Comparison of ENCODE assay signal across 12 mouse cellular contexts in the genomic region with DNA sequence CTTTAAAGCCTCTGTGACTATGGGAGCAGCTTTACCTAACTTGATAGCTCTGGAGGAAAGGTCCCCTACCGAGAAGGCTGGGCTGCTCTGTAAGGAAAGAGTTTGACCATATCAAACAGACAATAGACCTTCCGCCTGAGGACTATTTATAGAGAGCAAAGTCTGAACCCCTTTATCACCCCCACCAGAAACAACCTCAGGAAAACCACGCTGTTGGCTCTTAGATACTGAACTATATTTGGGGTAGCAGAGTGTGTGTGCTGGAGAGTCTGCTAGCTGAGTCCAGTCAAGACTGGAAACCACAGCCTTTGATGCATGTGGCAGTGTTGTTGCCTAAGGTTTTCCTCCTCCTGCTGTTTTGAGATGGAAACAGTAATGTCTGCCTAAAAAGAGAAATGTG. TPM values are rescaled to one million over a fixed set of nuclear protein-coding genes. Genes with fewer than 3 reads are reported as not detected.
DNase-seq lines count a peak whose midpoint lies in the region; ATAC-seq and TF ChIP-seq lines count a peak whose summit lies in the region.
"Had no signal": no experiment of that assay in that cellular context is flagged by ENCODE, and none has a peak within 500 bp of the region (broad histone marks: within the 10 kb centered on the region; RNA-seq: fewer than 3 reads in every experiment).

No protein-coding gene starts in this region.

- WGBS in heart, embryonic 10.5 days = 11% methylated on average over 3 of the region's 3 CpGs
- WGBS in liver, embryonic 16.5 days (ENCODE audit: insufficient replicate concordance) = 2% methylated on average over 3 of the region's 3 CpGs

- H3K4me1 ChIP-seq in G1E (ENCODE audit: insufficient read depth, low read depth, low read length) = peaks cover 6% of the 10 kb centered on the region; the same call in 1 of the 2 replicates
- peaks cover 47% of the 10 kb centered on the region for H3K4me1 ChIP-seq in heart, embryonic 10.5 days
- H3K4me1 ChIP-seq in liver, embryonic 16.5 days (ENCODE audit: control insufficient read depth, low read depth, low read length) = peaks cover 15% of the 10 kb centered on the region

- H3K9me3 ChIP-seq in G1E (replicated peaks) = no peaks in the 10 kb centered on the region
- no peaks in the 10 kb centered on the region for H3K9me3 ChIP-seq in heart, embryonic 10.5 days
- no peaks in the 10 kb centered on the region for H3K9me3 ChIP-seq in liver, embryonic 16.5 days (replicated peaks; ENCODE audit: control insufficient read depth, low read length)
- H3K9me3 ChIP-seq: midbrain, embryonic 10.5 days had no signal

- peak; percentile 70 for ATAC-seq in G1E (ENCODE audit: extremely low read depth, insufficient number of reproducible peaks, low FRiP score, poor library complexity, severe bottlenecking)
- peak; percentile 82 for ATAC-seq in liver, embryonic 16.5 days (ENCODE audit: low read depth)
- ATAC-seq: Patski had no signal

- DNase-seq in kidney, adult 18-20 months = peak; percentile 15
- no peak for DNase-seq in kidney, postnatal 25 days
- no peak for DNase-seq in G1E (ENCODE audit: low spot score)
- DNase-seq in heart, embryonic 10.5 days (ENCODE audit: low spot score) = peak; percentile 86
- DNase-seq in left cerebral cortex, postnatal 36 days (ENCODE audit: low spot score in 2 of 2) = no peak
- no peak for DNase-seq in frontal cortex, postnatal 14 days (ENCODE audit: low spot score in 2 of 2)
- DNase-seq in adrenal gland, postnatal 25 days = no peak
- DNase-seq: gastrocnemius, postnatal 25 days; right cerebral cortex, adult 18-20 months had no signal

- H3K36me3 ChIP-seq in G1E (replicated peaks) = peaks cover 3% of the 10 kb centered on the region
- H3K36me3 ChIP-seq in heart, embryonic 10.5 days = 0 out of 2 replicates have a peak, but pooled peaks cover 5% of the 10 kb centered on the region
- no peaks in the 10 kb centered on the region for H3K36me3 ChIP-seq in liver, embryonic 16.5 days (ENCODE audit: control insufficient read depth, insufficient read depth)

- no peak overlapping the region for H3K9ac ChIP-seq in liver, embryonic 16.5 days (ENCODE audit: low read depth, low read length)

- H3K27ac ChIP-seq in heart, embryonic 10.5 days = peak overlapping the region; percentile 84
- H3K27ac ChIP-seq in liver, embryonic 16.5 days (ENCODE audit: low read length) = no peak overlapping the region
- H3K27ac ChIP-seq: midbrain, embryonic 10.5 days had no signal

- intact Hi-C loops in left cerebral cortex, postnatal 36 days (cut with DNase I) = no loop called here

- H3K27me3 ChIP-seq in G1E (ENCODE audit: insufficient read depth, low read length) = no peaks in the 10 kb centered on the region
- no peaks in the 10 kb centered on the region for H3K27me3 ChIP-seq in heart, embryonic 10.5 days (ENCODE audit: insufficient read depth, poor library complexity, severe bottlenecking)
- H3K27me3 ChIP-seq in liver, embryonic 16.5 days (ENCODE audit: control insufficient read depth, insufficient read depth, low read depth, low read length) = no peaks in the 10 kb centered on the region
- H3K27me3 ChIP-seq: Patski had no signal

- H3K4me2 ChIP-seq in liver, embryonic 16.5 days (ENCODE audit: low read depth, low read length) = peak overlapping the region; percentile 12; the same call in 1 of the 2 replicates

- TF ChIP-seq CTCF in G1E (IDR thresholded peaks at IDR 0.05; ENCODE audit: low read depth, low read length) = no peak

- H3K4me3 ChIP-seq in G1E (ENCODE audit: low read depth, low read length) = no peak overlapping the region
- peak overlapping the region; percentile 27; the same call in 1 of the 2 replicates for H3K4me3 ChIP-seq in heart, embryonic 10.5 days
- H3K4me3 ChIP-seq in liver, embryonic 16.5 days (ENCODE audit: low read depth, low read length) = no peak overlapping the region
- H3K4me3 ChIP-seq: midbrain, embryonic 10.5 days had no signal

RNA-seq across cellular contexts. Expression of a gene that starts 31.3 kb away (rescaled TPM):
- 81.3 and 85.8 TPM in 2 replicates for total RNA-seq in G1E (2014; fragmentation: Nextera tagmentation)
- total RNA-seq in G1E (2017) = 59.3 and 64.7 TPM in 2 replicates
- polyA plus RNA-seq in G1E (2012) = 1.3 and 1.6 TPM in 2 replicates
- 121 and 142 TPM in 2 replicates for polyA plus RNA-seq in heart, embryonic 10.5 days (2016; fragmentation: Nextera tagmentation; extraction: Ambion mirVana)
- polyA plus RNA-seq in liver, embryonic 16.5 days (2015; fragmentation: Nextera tagmentation; extraction: Ambion mirVana) = 80.0 and 83.8 TPM in 2 replicates
- total RNA-seq in left cerebral cortex, postnatal 36 days (2021) = 10 to 100 TPM; 21.2 to 23.2 TPM
- total RNA-seq in adrenal gland, postnatal 25 days (2021) = 46.8 and 69.7 TPM in 2 replicates

Comparison
In these comparisons a context has a peak if more than half of its experiments do, and no peak if none do; other contexts are left out.
1. DNase-seq: peak in kidney, adult 18-20 months (single experiment) and heart, embryonic 10.5 days (single experiment); none in kidney, postnatal 25 days (0 of 2), G1E (single experiment), left cerebral cortex, postnatal 36 days (0 of 2), frontal cortex, postnatal 14 days (0 of 2) and adrenal gland, postnatal 25 days (single experiment).